Mouse (Mus musculus) gastrocnemius, postnatal 10 days (tissue): ENCODE results near the gene Fam20a. TPM values are rescaled to one million over a fixed set of nuclear protein-coding genes. Genes with fewer than 3 reads are reported as not detected.
A peak's percentile ranks its signal among the peaks of the same experiment; 100 is the strongest.

Experiments
- DNase-seq: peaks from one replicate; pipeline ENCODE4 v3.0.0; 2021; ENCODE audit warnings: mixed read lengths
- total RNA-seq, 2 experiments: library from RNA; stranded (reverse); gene quantifications; 2 replicates each; pipeline ENCODE4 v1.2.3; 2021

Gene Fam20a
- total RNA-seq, 2 experiments from 2014 or later: 4.6 to 7.5 TPM

GRCm38 (mm10) chr11:109716981-109717380 lies 5.1 kb downstream of the Fam20a start:
- DNase-seq: no peak

- DNase-seq: no peak
These were observed 6.7 kb downstream of the Fam20a start for GRCm38 (mm10) chr11:109715311-109715781.

- DNase-seq: no peak
These were observed 7.5 kb downstream of the Fam20a start for GRCm38 (mm10) chr11:109714341-109715247.

- no peak for DNase-seq
These were observed 12.6 kb downstream of the Fam20a start for GRCm38 (mm10) chr11:109709501-109709900.

- no peak for DNase-seq
These were observed 13.3 kb downstream of the Fam20a start for GRCm38 (mm10) chr11:109708786-109709185.

- DNase-seq: no peak
These were observed 14.6 kb downstream of the Fam20a start for GRCm38 (mm10) chr11:109707442-109707841.

GRCm38 (mm10) chr11:109706586-109706985 lies 15.5 kb downstream of the Fam20a start:
- DNase-seq: no peak

- DNase-seq: no peak
These were observed 16.0 kb downstream of the Fam20a start for GRCm38 (mm10) chr11:109706055-109706412.

GRCm38 (mm10) chr11:109705336-109706054 lies 16.6 kb downstream of the Fam20a start:
- DNase-seq: no peak

GRCm38 (mm10) chr11:109704311-109705205 lies 17.5 kb downstream of the Fam20a start:
- no peak for DNase-seq

GRCm38 (mm10) chr11:109703845-109704244 lies 18.2 kb downstream of the Fam20a start:
- no peak for DNase-seq

- no peak for DNase-seq
These were observed 19.9 kb downstream of the Fam20a start for GRCm38 (mm10) chr11:109702031-109702815.

GRCm38 (mm10) chr11:109700761-109701160 lies 21.3 kb downstream of the Fam20a start:
- no peak for DNase-seq

GRCm38 (mm10) chr11:109699784-109700183 lies 22.3 kb downstream of the Fam20a start:
- DNase-seq: no peak

GRCm38 (mm10) chr11:109698740-109699139 lies 23.3 kb downstream of the Fam20a start:
- no peak for DNase-seq

- no peak for DNase-seq
These were observed 24.9 kb downstream of the Fam20a start for GRCm38 (mm10) chr11:109697089-109697643.

GRCm38 (mm10) chr11:109696519-109696918 lies 25.6 kb downstream of the Fam20a start:
- no peak for DNase-seq

GRCm38 (mm10) chr11:109692737-109693136 lies 29.3 kb downstream of the Fam20a start:
- DNase-seq: peak; percentile 21

GRCm38 (mm10) chr11:109689539-109689938 lies 32.5 kb downstream of the Fam20a start:
- DNase-seq: no peak

- no peak for DNase-seq
These were observed 39.9 kb downstream of the Fam20a start for GRCm38 (mm10) chr11:109682221-109682620.

- no peak for DNase-seq
These were observed 40.5 kb downstream of the Fam20a start for GRCm38 (mm10) chr11:109681556-109681955.
